Mouse (Mus musculus): ENCODE data around the gene Rnf130.

DNA sequence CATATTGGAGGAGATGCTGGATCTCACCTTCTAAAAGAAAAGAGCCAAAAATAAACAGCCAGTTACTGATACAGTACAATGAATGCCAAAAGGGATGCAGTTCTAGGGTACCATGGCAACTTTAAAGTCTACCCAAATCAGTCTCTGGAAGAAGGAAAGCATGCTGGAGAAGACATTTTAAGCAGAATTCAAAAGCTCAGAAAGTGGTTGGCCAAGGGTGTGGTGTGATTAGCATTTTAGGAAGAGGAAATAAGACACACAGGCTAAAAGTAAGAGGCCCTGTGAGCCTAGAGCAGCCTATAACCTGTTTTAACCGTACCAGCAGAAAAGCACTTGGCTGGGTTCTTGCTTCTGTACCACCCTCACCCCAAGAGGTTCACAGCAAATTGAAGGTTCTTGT lies 22.5 kb downstream of the Rnf130 start:
- no peak for TF ChIP-seq EP300 (IDR thresholded peaks at IDR 0.05; ENCODE audit: low read depth)
- TF ChIP-seq CTCF (IDR thresholded peaks at IDR 0.05; ENCODE audit: low read depth) = no peak
